Mouse (Mus musculus) cerebellum, adult 18-20 months (tissue): ENCODE results near the gene Ckb.
"Not testable (repeated sequence)": the region's sequence is repeated elsewhere in the genome, so short reads cannot be mapped to it uniquely, and the experiment has no call there.

Experiments used
- DNase-seq, 2 experiments: peaks; one replicate each; pipeline ENCODE4 v3.0.0; 2021

Gene Ckb

DNA sequence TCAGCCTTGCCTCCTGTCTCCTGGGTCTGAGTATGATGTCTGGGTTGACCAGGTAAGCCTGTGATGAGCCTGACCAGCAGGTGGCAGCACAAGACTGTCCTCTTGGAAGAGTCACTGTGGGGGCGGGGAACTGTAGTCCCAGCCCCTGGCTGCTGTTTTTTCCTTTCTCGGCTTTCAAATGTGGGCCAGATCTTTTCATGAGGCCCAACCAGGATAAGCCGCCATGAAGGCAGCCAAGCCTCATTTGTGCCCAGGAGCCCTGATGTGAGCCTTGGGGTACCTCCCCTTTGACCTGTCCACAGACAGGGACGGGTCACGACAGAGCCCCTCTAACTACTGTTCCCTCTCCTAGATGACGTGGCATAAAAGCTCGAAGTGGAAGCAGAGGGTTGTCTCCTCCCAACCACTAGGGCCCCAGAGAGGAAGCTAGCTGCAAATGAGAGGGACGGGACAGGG lies 3.7 kb downstream of the Ckb start:
- DNase-seq, result peak; percentile 96 to 98

- peak in 1 of 2 experiments; percentile 4 for DNase-seq
These were observed 4.7 kb downstream of the Ckb start for GRCm38 (mm10) chr12:111667421-111667820.

- DNase-seq, result no peak
These were observed 5.8 kb downstream of the Ckb start for GRCm38 (mm10) chr12:111666380-111666779.

- DNase-seq, result no peak
These were observed 6.9 kb downstream of the Ckb start for GRCm38 (mm10) chr12:111665041-111665880.

DNA sequence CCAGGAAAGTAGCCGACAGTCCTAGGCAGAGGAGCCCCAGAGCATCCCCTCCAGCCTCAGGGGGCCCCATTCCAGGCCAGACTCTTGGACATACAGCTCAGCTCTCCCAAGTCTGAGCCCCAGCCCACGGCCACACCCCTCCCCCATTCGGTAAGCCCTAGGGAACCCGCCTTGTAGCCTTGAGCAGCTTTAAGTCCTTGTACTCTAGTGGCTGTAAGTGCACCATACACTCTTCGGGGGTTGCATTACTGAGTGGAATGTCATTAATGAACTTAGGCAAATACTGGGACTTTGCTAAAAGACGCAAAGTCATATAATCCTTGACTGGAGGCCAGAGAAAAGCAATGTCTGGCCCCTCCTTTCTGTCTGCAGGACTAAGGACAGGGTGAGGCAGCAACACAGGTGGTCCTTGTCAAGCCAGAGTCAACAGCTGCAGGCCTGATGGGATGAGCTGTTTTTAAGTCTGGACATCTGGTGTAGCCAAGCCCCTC lies 7.9 kb downstream of the Ckb start:
- no peak for DNase-seq

DNA sequence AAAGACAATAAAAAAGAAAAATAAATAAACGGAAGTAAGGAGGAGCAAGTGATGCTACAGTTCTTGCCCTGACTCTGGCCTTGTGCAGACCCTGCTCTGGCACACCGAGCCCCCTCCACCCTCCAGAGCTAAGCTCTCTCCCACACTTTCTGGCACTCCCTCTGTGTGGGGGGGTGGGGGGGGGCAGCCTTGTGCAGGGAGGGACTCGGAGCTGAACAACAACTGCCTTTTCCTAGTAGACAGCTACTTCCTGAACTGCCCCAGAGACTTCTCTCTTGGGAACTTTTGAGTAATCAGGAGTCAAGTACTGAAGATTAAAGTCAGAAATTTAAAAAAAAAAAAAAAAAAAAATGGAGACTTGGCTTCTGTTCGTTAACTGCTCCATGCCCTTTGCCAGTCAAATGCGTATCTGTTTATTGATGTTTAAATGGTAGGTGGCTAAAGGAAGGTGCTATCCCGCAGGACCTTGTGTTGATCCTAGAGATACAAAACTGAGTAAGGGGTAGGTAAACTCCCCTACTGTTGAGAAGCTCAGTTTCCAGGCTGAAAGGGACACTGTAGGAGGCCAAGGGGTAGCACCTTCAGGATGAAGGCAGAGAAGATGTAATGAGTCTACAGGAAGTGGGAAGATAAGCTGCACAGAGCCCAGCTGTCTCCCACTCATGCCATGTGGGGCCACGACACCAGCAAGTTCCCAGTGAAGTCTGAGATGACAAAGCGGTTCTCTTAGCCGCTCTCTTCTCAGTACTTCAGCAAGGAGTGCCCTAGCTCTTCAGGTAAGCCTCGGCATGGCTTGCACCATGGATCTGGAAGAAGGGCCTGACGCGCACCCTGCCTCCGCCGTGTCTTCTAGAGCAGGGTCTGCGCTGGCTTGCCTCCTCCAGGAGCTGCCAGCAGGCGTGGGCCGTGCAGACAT lies 8.7 kb downstream of the Ckb start:
- no peak for DNase-seq

DNA sequence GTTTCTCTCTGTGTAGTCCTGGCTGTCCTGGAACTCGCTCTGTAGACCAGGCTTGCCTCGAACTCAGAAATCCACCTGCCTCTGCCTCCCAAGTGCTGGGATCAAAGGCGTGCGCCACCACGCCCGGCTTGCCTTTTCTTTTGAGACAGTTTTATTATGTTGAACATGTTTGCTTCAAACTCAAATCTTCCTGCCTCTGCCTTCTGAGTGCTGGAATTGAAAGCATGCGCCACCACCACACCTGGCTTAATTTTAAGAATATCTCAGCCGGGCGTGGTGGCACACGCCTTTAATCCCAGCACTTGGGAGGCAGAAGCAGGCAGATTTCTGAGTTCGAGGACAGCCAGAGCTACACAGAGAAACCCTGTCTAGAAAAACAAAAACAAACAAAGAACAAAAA lies 10.6 kb downstream of the Ckb start:
- DNase-seq, result not testable (repeated sequence)

DNA sequence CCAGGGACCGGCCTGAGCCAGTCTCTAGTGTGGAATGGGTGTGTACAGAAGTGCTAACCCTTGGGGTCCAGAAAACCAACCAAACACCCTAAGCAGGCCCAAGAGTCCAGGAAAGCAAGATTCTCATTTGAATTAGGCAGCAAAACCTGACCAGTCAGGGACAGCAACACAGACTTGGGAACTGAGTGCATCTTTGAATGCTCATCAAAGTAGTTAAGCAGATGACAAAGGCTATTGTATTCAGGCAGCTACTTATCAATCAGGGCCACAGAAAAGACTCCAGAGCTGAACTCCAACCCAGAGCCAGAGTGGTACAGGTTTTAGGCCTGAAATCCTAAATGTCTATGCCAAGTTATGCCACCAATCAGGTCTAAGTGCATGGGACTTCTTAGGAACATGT lies 11.5 kb downstream of the Ckb start:
- no peak for DNase-seq

- DNase-seq, result no peak
These were observed 12.8 kb downstream of the Ckb start for GRCm38 (mm10) chr12:111659331-111659730.

GRCm38 (mm10) chr12:111655695-111656094 lies 16.4 kb downstream of the Ckb start:
- DNase-seq, result no peak

DNA sequence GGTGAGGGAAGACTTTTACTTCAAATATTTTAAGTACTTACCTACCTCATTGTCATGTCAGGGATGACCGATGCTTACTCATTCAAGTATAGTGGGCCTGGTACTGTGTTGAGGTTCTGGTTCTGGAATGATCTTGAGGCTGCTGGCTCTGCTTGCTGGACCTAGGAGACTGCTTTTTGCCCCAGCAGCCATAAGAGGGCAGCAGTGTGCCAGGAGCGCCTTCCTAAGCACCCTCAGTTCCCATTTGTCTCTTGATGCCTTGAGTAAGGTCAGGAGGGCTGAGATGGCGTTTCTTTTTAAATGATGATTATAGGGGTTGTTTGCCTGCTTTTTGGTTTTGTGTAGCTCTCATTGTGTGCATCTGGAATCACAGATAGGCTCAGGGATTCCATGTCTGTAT lies 18.7 kb downstream of the Ckb start:
- peak; percentile 82 to 86 for DNase-seq

- DNase-seq, result no peak
These were observed 19.2 kb downstream of the Ckb start for GRCm38 (mm10) chr12:111652953-111653352.

DNA sequence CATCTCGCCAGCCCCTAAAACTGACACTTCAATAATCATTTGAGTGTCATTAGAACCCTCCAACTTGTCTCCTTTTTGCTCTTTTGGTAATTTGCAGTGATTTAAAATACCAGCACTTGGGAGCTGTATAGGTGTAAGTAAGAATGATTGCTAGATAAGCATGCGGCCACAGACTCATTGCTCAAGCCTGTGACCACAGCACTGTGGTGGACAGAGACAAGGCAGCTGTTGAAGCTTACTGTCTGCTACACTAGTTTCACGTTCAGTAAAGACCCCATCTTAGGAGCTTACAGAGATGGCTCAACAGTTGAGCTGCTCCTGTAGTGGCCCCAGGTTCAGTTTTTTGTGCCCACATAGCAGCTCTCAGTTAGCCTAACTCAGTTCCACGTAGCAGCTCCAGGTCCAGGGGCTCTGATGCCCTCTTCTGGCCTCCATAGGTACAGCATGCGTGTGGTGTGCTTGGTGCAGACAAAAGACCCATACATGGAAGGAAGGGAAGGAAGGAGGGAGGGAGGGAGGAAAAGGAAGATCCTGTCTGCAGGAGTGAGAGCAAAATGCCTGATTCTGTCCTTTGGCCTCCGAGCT lies 24.0 kb downstream of the Ckb start:
- peak; percentile 68 to 71 for DNase-seq
